28 mouse cellular contexts compared by ENCODE assay signal in genomic region chr17:5174426-5175020, GRCm38 (mm10).
DNase-seq lines count a peak whose midpoint lies in the region; ATAC-seq and TF ChIP-seq lines count a peak whose summit lies in the region.
"Had no signal": no experiment of that assay in that cellular context is flagged by ENCODE, and none has a peak within 500 bp of the region (broad histone marks: within the 10 kb centered on the region; RNA-seq: fewer than 3 reads in every experiment).

No protein-coding gene starts in this region.

- no peak overlapping the region for H3K27ac ChIP-seq in lung, postnatal 0 days (ENCODE audit: low read length)
- H3K27ac ChIP-seq in stomach, postnatal 0 days (replicated peaks), result no peak overlapping the region
- H3K27ac ChIP-seq: embryonic facial prominence, embryonic 15.5 days; hindbrain, embryonic 14.5 days; limb, embryonic 12.5 days; midbrain, embryonic 10.5 days had no signal

- no peaks in the 10 kb centered on the region for H3K27me3 ChIP-seq in lung, postnatal 0 days (replicated peaks; ENCODE audit: insufficient read depth, low read length)
- H3K27me3 ChIP-seq in stomach, postnatal 0 days (ENCODE audit: control insufficient read depth, insufficient read depth, low read length), result no peaks in the 10 kb centered on the region
- H3K27me3 ChIP-seq: embryonic facial prominence, embryonic 15.5 days; heart, embryonic 12.5 days; limb, embryonic 12.5 days; Patski had no signal

- H3K4me2 ChIP-seq in lung, postnatal 0 days (replicated peaks; ENCODE audit: low read depth, low read length), result no peak overlapping the region
- no peak overlapping the region for H3K4me2 ChIP-seq in stomach, postnatal 0 days (replicated peaks; ENCODE audit: low read depth)
- H3K4me2 ChIP-seq: embryonic facial prominence, embryonic 15.5 days; heart, embryonic 12.5 days; hindbrain, embryonic 14.5 days; limb, embryonic 12.5 days; liver, embryonic 11.5 days had no signal

- no peak for TF ChIP-seq CTCF in lung, postnatal 0 days (IDR thresholded peaks at IDR 0.05)
- no peak for TF ChIP-seq CTCF in stomach, postnatal 0 days (IDR thresholded peaks at IDR 0.05; ENCODE audit: low read depth)

- peak; percentile 79 for DNase-seq in heart, adult 11 months
- no peak for DNase-seq in heart, adult 9 months (ENCODE audit: low spot score in 2 of 2)
- no peak for DNase-seq in lung, postnatal 0 days (ENCODE audit: low spot score)
- no peak for DNase-seq in lung, postnatal 10 days
- peak; percentile 10 for DNase-seq in stomach, postnatal 0 days (ENCODE audit: low spot score)
- no peak for DNase-seq in gastrocnemius, adult 18-20 months (ENCODE audit: low spot score)
- DNase-seq in urinary bladder, adult 18-20 months (ENCODE audit: low spot score in 2 of 2), result no peak
- DNase-seq: adrenal gland, adult 8-10 months; cerebellum, postnatal 25 days; gastrocnemius, postnatal 25 days; heart, postnatal 10 days; kidney, adult 9 months; kidney, postnatal 14 days; layer of hippocampus, postnatal 36 days; lung, adult 2 months; lung, postnatal 36 days; right cerebral cortex, postnatal 14 days; thymus, postnatal 25 days had no signal

- no peaks in the 10 kb centered on the region for H3K9me3 ChIP-seq in lung, postnatal 0 days (ENCODE audit: low read length)
- no peaks in the 10 kb centered on the region for H3K9me3 ChIP-seq in stomach, postnatal 0 days (ENCODE audit: control insufficient read depth, low read length)
- H3K9me3 ChIP-seq: embryonic facial prominence, embryonic 15.5 days; heart, embryonic 12.5 days; limb, embryonic 12.5 days; midbrain, embryonic 10.5 days had no signal

- no peaks in the 10 kb centered on the region for H3K36me3 ChIP-seq in lung, postnatal 0 days (ENCODE audit: insufficient read depth, low read length)
- H3K36me3 ChIP-seq in stomach, postnatal 0 days (ENCODE audit: control insufficient read depth, insufficient read depth, low read length), result no peaks in the 10 kb centered on the region
- H3K36me3 ChIP-seq: embryonic facial prominence, embryonic 15.5 days; heart, embryonic 12.5 days; limb, embryonic 12.5 days; midbrain, embryonic 10.5 days had no signal

- peak; percentile 30; the same call in 1 of the 2 replicates for ATAC-seq in lung, postnatal 0 days
- peak; percentile 61 for ATAC-seq in megakaryocyte progenitor cell, adult 5-6 weeks (replicated peaks; ENCODE audit: poor library complexity)
- no peak for ATAC-seq in stomach, postnatal 0 days (ENCODE audit: low FRiP score, low TSS enrichment)
- ATAC-seq: forebrain, embryonic 16.5 days; intestine, embryonic 16.5 days; Patski had no signal

- no peak for TF ChIP-seq EP300 in lung, postnatal 0 days (IDR thresholded peaks at IDR 0.05)
- no peak for TF ChIP-seq EP300 in stomach, postnatal 0 days (optimal IDR thresholded peaks at IDR 0.05)

- 64% methylated on average over 6 of the region's 6 CpGs for WGBS in lung, postnatal 0 days
- 76% methylated on average over 6 of the region's 6 CpGs for WGBS in stomach, postnatal 0 days

- H3K4me3 ChIP-seq in lung, postnatal 0 days (ENCODE audit: low read depth, low read length), result no peak overlapping the region
- no peak overlapping the region for H3K4me3 ChIP-seq in stomach, postnatal 0 days (ENCODE audit: low read depth, low read length)
- H3K4me3 ChIP-seq: embryonic facial prominence, embryonic 15.5 days; heart, embryonic 12.5 days; limb, embryonic 12.5 days; midbrain, embryonic 10.5 days had no signal

- H3K9ac ChIP-seq in lung, postnatal 0 days (replicated peaks; ENCODE audit: low read depth), result no peak overlapping the region
- no peak overlapping the region for H3K9ac ChIP-seq in stomach, postnatal 0 days (ENCODE audit: low read length)
- H3K9ac ChIP-seq: embryonic facial prominence, embryonic 15.5 days; heart, embryonic 12.5 days; hindbrain, embryonic 14.5 days; limb, embryonic 12.5 days had no signal

- no peaks in the 10 kb centered on the region; the same call in 1 of the 2 replicates for H3K4me1 ChIP-seq in lung, postnatal 0 days (ENCODE audit: insufficient read depth, low read depth, low read length)
- peaks cover 15% of the 10 kb centered on the region for H3K4me1 ChIP-seq in stomach, postnatal 0 days (replicated peaks; ENCODE audit: control insufficient read depth, insufficient read depth)

Comparison
In these comparisons a context has a peak if more than half of its experiments do, and no peak if none do; other contexts are left out.
1. DNase-seq: peak in heart, adult 11 months (single experiment) and stomach, postnatal 0 days (single experiment); none in heart, adult 9 months (0 of 2), lung, postnatal 0 days (single experiment), lung, postnatal 10 days (single experiment), gastrocnemius, adult 18-20 months (single experiment) and urinary bladder, adult 18-20 months (0 of 2).